Mouse (Mus musculus) thymus, adult 2 months (tissue): ENCODE measurements around the gene Prr29.

Source experiments
- CTCF ChIP-seq: fragments of 200-500 bp; IDR thresholded peaks from 2 replicates; pipeline ENCODE4 v1.5.1; 2012; ENCODE audit warnings: mild to moderate bottlenecking, control low read depth, low read length, moderate library complexity, borderline replicate concordance; ENCODE audit not compliant: control insufficient read depth, poor library complexity, insufficient read depth; ENCODE audit errors: extremely low read depth
- POLR2A ChIP-seq: fragments of 200-500 bp; IDR thresholded peaks from 2 replicates; pipeline ENCODE4 v1.6.1; 2012; ENCODE audit warnings: mild to moderate bottlenecking, low read length, control low read depth, moderate library complexity; ENCODE audit not compliant: control insufficient read depth, poor library complexity, insufficient read depth; ENCODE audit errors: extremely low read depth

DNA sequence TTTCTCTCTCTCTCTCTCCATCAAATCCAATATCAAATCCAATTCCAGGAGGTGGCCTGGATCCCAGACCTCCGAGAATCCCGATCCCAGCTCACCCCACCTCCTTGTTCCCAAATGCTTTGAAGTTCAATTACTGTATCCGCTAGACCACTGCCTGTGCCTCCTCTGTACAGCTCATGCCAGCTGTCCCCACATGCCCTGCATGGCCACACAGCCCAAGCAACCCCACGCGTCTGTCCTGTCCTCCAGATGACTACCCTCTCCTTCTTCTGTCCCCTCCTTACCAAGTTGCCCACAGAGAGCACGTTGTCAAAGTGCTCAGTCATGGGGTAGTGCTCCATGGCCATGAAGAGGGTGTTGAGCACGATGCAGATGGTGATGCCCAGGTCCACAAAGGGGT lies 26.4 kb upstream of the Prr29 start:
- no peak for TF ChIP-seq POLR2A
- no peak for TF ChIP-seq CTCF
